Mouse (Mus musculus) forebrain, embryonic 10.5 days (tissue): ENCODE data around the gene Scgb3a1. TPM values are rescaled to one million over a fixed set of nuclear protein-coding genes. Genes with fewer than 3 reads are reported as not detected.

Experiments
- DNase-seq: peaks from one replicate; pipeline ENCODE4 v3.0.0-alpha.2; 2017; ENCODE audit warnings: low spot score; ENCODE audit errors: extremely low spot score
- H3K27ac ChIP-seq: fragments of 300-500 bp; sonication (generic); 2 replicates; pipeline ENCODE4 v1.5.1; 2016; ENCODE audit warnings: mild to moderate bottlenecking
- H3K27me3 ChIP-seq: fragments of 300-500 bp; sonication (generic); 2 replicates; pipeline ENCODE4 v1.6.1; 2016; ENCODE audit warnings: mild to moderate bottlenecking; ENCODE audit not compliant: poor library complexity, severe bottlenecking
- H3K36me3 ChIP-seq: fragments of 300-500 bp; sonication (generic); replicated peaks from 2 replicates; pipeline ENCODE4 v1.6.1; 2016; ENCODE audit warnings: mild to moderate bottlenecking, moderate library complexity
- H3K4me1 ChIP-seq: fragments of 300-500 bp; sonication (generic); 2 replicates; pipeline ENCODE4 v1.6.1; 2016
- H3K4me3 ChIP-seq: fragments of 300-500 bp; sonication (generic); 2 replicates; pipeline ENCODE4 v1.5.1; 2016; ENCODE audit warnings: mild to moderate bottlenecking, moderate library complexity
- H3K9me3 ChIP-seq: fragments of 300-500 bp; sonication (generic); 2 replicates; pipeline ENCODE4 v1.6.1; 2016; ENCODE audit warnings: mild to moderate bottlenecking, moderate library complexity
- whole genome bisulfite sequencing: fragments of 180-500 bp; shearing (Covaris S2); methylation state at CpG from one replicate; pipeline ENCODE4 v1.1.7; 2016; 5-methylcytosine and 5-hydroxymethylcytosine counted together
- polyA plus RNA-seq: library from polyadenylated mRNA; unstranded; fragments of >200 nt; fragmentation: Nextera tagmentation; extraction: Ambion mirVana; gene quantifications from 2 replicates; pipeline ENCODE4 v1.2.1, GENCODE M21; 2016

The Scgb3a1 gene
- polyA plus RNA-seq, 1 experiment from 2014 or later, result not detected

DNA sequence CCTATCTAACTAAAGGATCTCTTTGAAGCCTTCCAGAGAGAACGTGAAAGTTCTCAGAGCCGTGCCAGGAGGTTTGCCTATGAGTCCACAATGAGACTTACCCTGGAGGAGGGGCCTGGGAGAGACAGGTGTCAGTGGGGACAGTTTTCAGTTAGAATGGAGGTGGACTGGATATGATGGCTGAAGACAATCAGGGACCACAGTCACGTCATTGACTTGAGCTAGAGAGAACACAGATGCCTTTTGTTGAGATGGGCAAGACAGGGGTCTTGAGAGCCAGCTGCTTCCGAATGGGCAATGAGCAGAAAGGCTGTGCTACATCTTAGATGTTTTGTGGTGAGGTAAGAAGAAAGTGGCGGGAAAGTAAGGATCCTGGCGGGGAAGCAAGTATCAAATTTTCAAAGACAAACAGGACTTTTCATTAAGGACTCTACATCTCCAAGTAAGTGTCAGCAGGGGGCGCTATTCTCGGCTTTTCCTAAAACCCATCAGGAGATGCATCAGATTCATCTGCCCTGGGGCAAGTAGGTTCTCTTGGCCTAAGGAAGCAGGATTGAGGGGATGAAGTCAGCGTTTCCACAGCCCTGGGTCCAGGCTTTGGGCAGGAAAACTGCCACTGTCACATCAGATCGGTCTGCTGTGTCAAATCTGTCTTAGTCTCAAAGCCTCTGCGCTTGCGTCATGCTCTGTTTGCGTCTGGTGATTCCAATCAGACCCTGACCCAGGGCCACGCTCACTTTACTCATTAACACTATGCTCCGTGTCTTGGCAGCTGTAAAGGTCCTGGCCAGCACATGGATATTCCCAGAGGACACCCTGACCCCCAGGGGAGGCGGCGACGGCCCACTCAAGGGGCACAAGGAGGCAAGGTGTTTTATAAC is 13.1 kb upstream of the Scgb3a1 start:
- H3K9me3 ChIP-seq, result no peaks in the 10 kb centered on the region
- 64% methylated on average over 18 of the region's 18 CpGs for WGBS

DNA sequence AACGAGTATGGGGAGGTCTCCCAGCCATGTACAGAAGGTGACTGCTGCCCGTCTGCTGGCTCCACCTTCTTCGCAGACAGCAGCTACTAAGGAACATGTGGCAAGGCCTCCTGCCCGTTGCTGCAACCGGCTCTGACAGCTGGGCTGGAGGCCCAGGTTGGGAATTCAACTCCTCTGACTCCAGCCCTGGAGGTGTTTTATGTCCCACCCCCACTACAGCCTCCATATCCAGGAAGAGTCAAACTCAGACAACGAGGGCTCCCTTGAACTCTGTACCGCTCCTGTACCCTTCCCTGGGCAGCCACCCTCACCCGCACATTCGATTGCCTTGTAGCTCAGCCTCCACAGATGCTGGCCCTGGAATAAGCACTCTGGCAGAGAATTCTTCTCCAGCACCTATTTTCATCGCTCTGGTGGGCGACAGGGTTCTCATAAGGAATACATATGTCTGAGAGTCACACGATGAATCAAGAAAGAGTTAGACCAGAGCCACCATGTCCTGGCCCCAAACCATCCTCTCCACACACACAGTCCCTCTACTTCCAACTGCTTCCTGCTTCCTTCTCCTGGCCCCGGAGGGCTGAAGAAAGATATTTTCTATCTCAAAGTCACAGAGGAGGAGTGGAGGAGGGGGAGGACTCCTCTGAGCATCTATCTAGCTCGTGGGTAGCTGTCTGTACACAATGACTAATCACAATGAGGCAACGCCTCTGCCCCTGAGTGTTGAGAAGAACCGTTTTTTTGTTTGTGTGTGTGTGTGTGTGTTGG is 12.2 kb upstream of the Scgb3a1 start:
- Histone ChIP-seq H3K27ac (peak overlapping the region; percentile 51; the same call in 1 of the 2 replicates), H3K27me3 (no peaks in the 10 kb centered on the region), H3K4me3 (no peak overlapping the region), H3K4me1 (peaks cover 18% of the 10 kb centered on the region), H3K36me3 (no peaks in the 10 kb centered on the region), H3K9me3 (no peaks in the 10 kb centered on the region)
- no peak for DNase-seq
- 83% methylated on average over 16 of the region's 16 CpGs for whole genome bisulfite sequencing

More for the DNA sequence above, 13.1 kb upstream of the Scgb3a1 start:
- H3K27me3 ChIP-seq, result no peaks in the 10 kb centered on the region
- H3K36me3 ChIP-seq, result no peaks in the 10 kb centered on the region
- peaks cover 18% of the 10 kb centered on the region for H3K4me1 ChIP-seq
- DNase-seq, result no peak
- 0 out of 2 replicates have a peak overlapping the region, but pooled peaks have one; percentile 51 for H3K27ac ChIP-seq
- H3K4me3 ChIP-seq, result no peak overlapping the region

DNA sequence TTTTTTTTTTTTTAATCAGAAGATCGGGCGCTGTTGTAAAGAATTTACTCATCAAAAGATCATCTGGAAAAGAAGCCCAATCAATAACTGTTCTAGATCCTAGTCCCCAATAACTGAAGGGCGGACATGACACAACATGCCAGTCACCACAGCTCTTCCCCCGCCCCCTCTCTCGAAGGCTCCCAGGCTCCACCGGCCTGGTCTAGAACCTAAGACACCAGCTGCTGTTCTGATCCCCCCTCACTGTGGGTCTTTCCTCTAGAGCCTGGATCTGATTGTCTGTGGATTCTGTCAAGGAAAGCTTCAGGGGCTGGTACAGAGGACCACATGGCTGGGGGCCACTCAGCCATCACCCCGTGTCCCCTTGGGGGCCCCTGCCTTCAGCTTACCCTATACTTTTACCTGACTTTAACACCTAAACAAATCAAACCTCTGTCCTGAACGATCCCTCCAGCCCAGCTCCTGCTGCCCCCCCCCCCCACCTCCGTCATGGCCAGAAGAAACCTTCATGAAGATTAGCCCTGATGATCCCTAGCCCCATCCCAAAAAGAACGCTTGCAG is 11.6 kb upstream of the Scgb3a1 start:
- Histone ChIP-seq H3K9me3 (no peaks in the 10 kb centered on the region), H3K4me3 (no peak overlapping the region), H3K4me1 (peaks cover 18% of the 10 kb centered on the region), H3K27me3 (no peaks in the 10 kb centered on the region), H3K36me3 (no peaks in the 10 kb centered on the region), H3K27ac (0 out of 2 replicates have a peak overlapping the region, but pooled peaks have one; percentile 30)
- no peak for DNase-seq
- WGBS, result 91% methylated on average over 10 of the region's 10 CpGs

GRCm38 (mm10) chr11:49652401-49653078 is 10.9 kb upstream of the Scgb3a1 start:
- Histone ChIP-seq H3K36me3 (no peaks in the 10 kb centered on the region), H3K4me1 (peaks cover 18% of the 10 kb centered on the region), H3K9me3 (no peaks in the 10 kb centered on the region), H3K27me3 (no peaks in the 10 kb centered on the region), H3K27ac (0 out of 2 replicates have a peak overlapping the region, but pooled peaks have one; percentile 30), H3K4me3 (peak overlapping the region; percentile 26; the same call in 1 of the 2 replicates)
- 29% methylated on average over 19 of the region's 19 CpGs for WGBS
- peak; percentile 84 for DNase-seq

- WGBS, result 48% methylated on average over 11 of the region's 11 CpGs
- H3K36me3 ChIP-seq, result no peaks in the 10 kb centered on the region
These were observed 10.4 kb upstream of the Scgb3a1 start for GRCm38 (mm10) chr11:49653079-49653408.

GRCm38 (mm10) chr11:49654651-49655050 is 8.8 kb upstream of the Scgb3a1 start:
- 91% methylated on average over 5 of the region's 5 CpGs for WGBS
- Histone ChIP-seq H3K27me3 (no peaks in the 10 kb centered on the region), H3K36me3 (no peaks in the 10 kb centered on the region), H3K27ac (no peak overlapping the region), H3K4me1 (peaks cover 22% of the 10 kb centered on the region), H3K4me3 (no peak overlapping the region), H3K9me3 (no peaks in the 10 kb centered on the region)
- DNase-seq, result no peak

More at GRCm38 (mm10) chr11:49653079-49653408, 10.4 kb upstream of the Scgb3a1 start:
- H3K27ac ChIP-seq, result 0 out of 2 replicates have a peak overlapping the region, but pooled peaks have one; percentile 35
- H3K4me3 ChIP-seq, result peak overlapping the region; percentile 26; the same call in 1 of the 2 replicates
- H3K9me3 ChIP-seq, result no peaks in the 10 kb centered on the region
- no peak for DNase-seq
- H3K27me3 ChIP-seq, result no peaks in the 10 kb centered on the region
- H3K4me1 ChIP-seq, result peaks cover 18% of the 10 kb centered on the region

DNA sequence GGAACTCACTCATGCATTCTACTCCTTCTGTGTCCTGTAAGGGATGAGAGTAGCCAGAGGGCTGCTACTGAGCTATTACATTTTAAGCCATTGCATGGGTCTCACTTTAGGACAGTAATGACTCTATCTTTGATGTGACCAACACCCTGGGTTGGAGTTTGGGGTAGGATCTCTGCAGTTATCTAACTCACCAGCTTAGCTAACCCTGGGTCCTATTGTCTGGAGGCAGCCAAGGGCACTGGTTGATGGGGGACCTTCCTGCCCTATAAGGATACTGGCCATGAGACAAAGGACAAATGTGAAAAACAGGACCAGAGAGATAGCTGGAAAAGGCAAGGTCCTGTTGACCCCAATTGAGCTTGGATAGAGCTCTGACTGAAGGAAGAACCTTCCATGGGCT is 7.9 kb upstream of the Scgb3a1 start:
- H3K36me3 ChIP-seq, result no peaks in the 10 kb centered on the region
- no peak for DNase-seq
- no peaks in the 10 kb centered on the region for H3K9me3 ChIP-seq
- H3K27ac ChIP-seq, result no peak overlapping the region
- no peaks in the 10 kb centered on the region for H3K27me3 ChIP-seq
- no peak overlapping the region for H3K4me3 ChIP-seq
- peaks cover 20% of the 10 kb centered on the region for H3K4me1 ChIP-seq

- no peaks in the 10 kb centered on the region for H3K9me3 ChIP-seq
- no peaks in the 10 kb centered on the region for H3K27me3 ChIP-seq
- peaks cover 7% of the 10 kb centered on the region for H3K4me1 ChIP-seq
- WGBS, result 85% methylated on average over 4 of the region's 4 CpGs
- no peak overlapping the region for H3K27ac ChIP-seq
- H3K36me3 ChIP-seq, result no peaks in the 10 kb centered on the region
- H3K4me3 ChIP-seq, result no peak overlapping the region
- DNase-seq, result no peak
These were observed 5.3 kb upstream of the Scgb3a1 start for GRCm38 (mm10) chr11:49658065-49658464.

DNA sequence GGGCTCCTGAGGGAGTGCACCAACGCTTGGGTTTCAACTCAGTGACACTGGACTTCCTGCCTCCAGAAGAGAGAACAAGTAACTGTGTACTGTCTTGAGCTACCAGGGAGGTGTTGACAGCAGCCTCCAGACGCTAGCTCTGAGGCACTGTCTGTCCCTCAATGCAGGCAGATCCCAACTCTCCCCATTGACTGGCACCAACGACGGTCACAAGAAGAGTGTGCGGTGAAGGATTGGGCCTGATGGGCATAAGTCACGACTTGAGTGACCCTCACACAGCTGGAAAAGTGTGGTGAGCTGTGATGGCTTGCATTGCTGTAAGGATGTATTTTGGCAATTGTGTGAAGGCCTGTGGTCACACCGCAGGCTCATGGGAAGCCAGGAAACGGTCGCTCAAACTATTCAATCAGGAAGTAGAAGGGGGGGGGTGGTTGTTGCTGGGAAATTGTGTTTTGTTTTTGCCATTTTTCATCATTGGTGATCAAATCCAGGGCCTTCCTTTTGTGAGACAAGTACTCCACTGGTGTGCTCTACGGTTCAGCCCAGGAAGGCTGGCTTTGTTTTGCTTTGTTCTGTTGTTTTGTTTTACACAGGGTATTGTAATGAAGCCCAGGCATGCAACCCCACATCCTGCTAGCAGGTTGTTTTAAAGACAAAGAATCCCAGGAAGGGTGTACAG is 4.5 kb upstream of the Scgb3a1 start:
- Histone ChIP-seq H3K27ac (0 out of 2 replicates have a peak overlapping the region, but pooled peaks have one; percentile 9), H3K36me3 (no peaks in the 10 kb centered on the region), H3K4me1 (peaks cover 4% of the 10 kb centered on the region; the same call in 1 of the 2 replicates), H3K9me3 (no peaks in the 10 kb centered on the region), H3K27me3 (no peaks in the 10 kb centered on the region), H3K4me3 (no peak overlapping the region)
- DNase-seq, result no peak
- WGBS, result 74% methylated on average over 10 of the region's 10 CpGs

- no peak overlapping the region for H3K27ac ChIP-seq
- WGBS, result 78% methylated on average over 7 of the region's 7 CpGs
- no peak overlapping the region for H3K4me3 ChIP-seq
- H3K27me3 ChIP-seq, result no peaks in the 10 kb centered on the region
- no peak for DNase-seq
- no peaks in the 10 kb centered on the region for H3K36me3 ChIP-seq
- H3K4me1 ChIP-seq, result peaks cover 4% of the 10 kb centered on the region; the same call in 1 of the 2 replicates
- no peaks in the 10 kb centered on the region for H3K9me3 ChIP-seq
These were observed 4.0 kb upstream of the Scgb3a1 start for GRCm38 (mm10) chr11:49659470-49659799.

- Histone ChIP-seq H3K27ac (no peak overlapping the region), H3K36me3 (no peaks in the 10 kb centered on the region), H3K4me3 (no peak overlapping the region), H3K9me3 (no peaks in the 10 kb centered on the region), H3K27me3 (no peaks in the 10 kb centered on the region), H3K4me1 (peaks cover 4% of the 10 kb centered on the region; the same call in 1 of the 2 replicates)
- DNase-seq, result no peak
- WGBS, result 62% methylated on average over 15 of the region's 15 CpGs
These were observed 1.1 kb upstream of the Scgb3a1 start for GRCm38 (mm10) chr11:49662292-49662780.
